Mouse (Mus musculus): ENCODE measurements around the gene Cadps2.

The Cadps2 gene

GRCm38 (mm10) chr6:23758249-23758648 lies 81.0 kb downstream of the Cadps2 start:
- DNase-seq: peak in 1 of 2 experiments; percentile 5

GRCm38 (mm10) chr6:23748823-23749222 lies 90.4 kb downstream of the Cadps2 start:
- no peak for DNase-seq

GRCm38 (mm10) chr6:23740010-23740409 lies 99.2 kb downstream of the Cadps2 start:
- DNase-seq: no peak

GRCm38 (mm10) chr6:23732750-23733149 lies 106.5 kb downstream of the Cadps2 start:
- no peak for DNase-seq

- DNase-seq: no peak
Measured at GRCm38 (mm10) chr6:23728620-23729019, 110.6 kb downstream of the Cadps2 start.

GRCm38 (mm10) chr6:23723697-23724096 lies 115.5 kb downstream of the Cadps2 start:
- no peak for DNase-seq

- no peak for DNase-seq
Measured at GRCm38 (mm10) chr6:23720401-23720800, 118.8 kb downstream of the Cadps2 start.

GRCm38 (mm10) chr6:23707506-23707905 lies 131.7 kb downstream of the Cadps2 start:
- DNase-seq: no peak

GRCm38 (mm10) chr6:23700879-23701278 lies 138.3 kb downstream of the Cadps2 start:
- no peak for DNase-seq

GRCm38 (mm10) chr6:23678172-23678571 lies 161.0 kb downstream of the Cadps2 start:
- DNase-seq: no peak

GRCm38 (mm10) chr6:23655036-23655435 lies 184.2 kb downstream of the Cadps2 start, which contains the start of gene Rnf148:
Gene Rnf148, minus strand, starts transcription at chr6:23655136.
- no peak for DNase-seq

GRCm38 (mm10) chr6:23650205-23650604 lies 189.0 kb downstream of the Cadps2 start, which contains the start of gene Rnf133:
Gene Rnf133, minus strand, starts transcription at chr6:23650305.
- DNase-seq: no peak

- DNase-seq: peak; percentile 13 to 36
Measured at GRCm38 (mm10) chr6:23648732-23649131, 190.5 kb downstream of the Cadps2 start.

GRCm38 (mm10) chr6:23647627-23648247 lies 191.5 kb downstream of the Cadps2 start:
- peak; percentile 68 to 72 for DNase-seq

- DNase-seq: no peak
Measured at GRCm38 (mm10) chr6:23637081-23637480, 202.1 kb downstream of the Cadps2 start.

- DNase-seq: no peak
Measured at GRCm38 (mm10) chr6:23635208-23635607, 204.0 kb downstream of the Cadps2 start.

- no peak for DNase-seq
Measured at GRCm38 (mm10) chr6:23634016-23634415, 205.2 kb downstream of the Cadps2 start.

GRCm38 (mm10) chr6:23630465-23630864 lies 208.8 kb downstream of the Cadps2 start:
- no peak for DNase-seq

- DNase-seq: no peak
Measured at GRCm38 (mm10) chr6:23575102-23575501, 264.1 kb downstream of the Cadps2 start.

- no peak for DNase-seq
Measured at GRCm38 (mm10) chr6:23573750-23574149, 265.5 kb downstream of the Cadps2 start.

- DNase-seq: no peak
Measured at GRCm38 (mm10) chr6:23572401-23572800, 266.8 kb downstream of the Cadps2 start.

GRCm38 (mm10) chr6:23569686-23570085 lies 269.5 kb downstream of the Cadps2 start:
- DNase-seq: no peak

- no peak for DNase-seq
Measured at GRCm38 (mm10) chr6:23568688-23569087, 270.5 kb downstream of the Cadps2 start.

- no peak for DNase-seq
Measured at GRCm38 (mm10) chr6:23567651-23568050, 271.6 kb downstream of the Cadps2 start.

- DNase-seq: no peak
Measured at GRCm38 (mm10) chr6:23549874-23550273, 289.3 kb downstream of the Cadps2 start.
